Mouse (Mus musculus) limb, embryonic 12.5 days (tissue): ENCODE data around the gene Cped1. TPM values are rescaled to one million over a fixed set of nuclear protein-coding genes. Genes with fewer than 3 reads are reported as not detected.

ENCODE experiments used
- ATAC-seq: fragments of 200-750 bp; cut with Nextera tagmentation; 2 replicates; pipeline ENCODE4 v1.8.0; 2017; ENCODE audit warnings: low read depth, moderate TSS enrichment; ENCODE audit not compliant: insufficient number of reproducible peaks, insufficient read depth, low FRiP score, low TSS enrichment
- H3K27ac ChIP-seq: fragments of 300-500 bp; sonication (generic); 2 replicates; pipeline ENCODE4 v1.5.1; 2016; ENCODE audit warnings: mild to moderate bottlenecking, moderate library complexity
- H3K27me3 ChIP-seq: fragments of 300-500 bp; sonication (generic); 2 replicates; pipeline ENCODE4 v1.6.1; 2016; ENCODE audit warnings: mild to moderate bottlenecking, moderate library complexity
- H3K36me3 ChIP-seq: fragments of 300-500 bp; sonication (generic); 2 replicates; pipeline ENCODE4 v1.6.1; 2016; ENCODE audit warnings: mild to moderate bottlenecking, moderate library complexity
- H3K4me1 ChIP-seq: fragments of 300-500 bp; sonication (generic); replicated peaks from 2 replicates; pipeline ENCODE4 v1.6.1; 2016
- H3K4me2 ChIP-seq: fragments of 300-500 bp; sonication (generic); 2 replicates; pipeline ENCODE4 v1.6.1; 2016; ENCODE audit warnings: mild to moderate bottlenecking, moderate library complexity
- H3K4me3 ChIP-seq: fragments of 300-500 bp; sonication (generic); replicated peaks from 2 replicates; pipeline ENCODE4 v1.5.1; 2016; ENCODE audit warnings: mild to moderate bottlenecking
- H3K9ac ChIP-seq: fragments of 300-500 bp; sonication (generic); replicated peaks from 2 replicates; pipeline ENCODE4 v1.6.1; 2016; ENCODE audit warnings: mild to moderate bottlenecking, moderate library complexity
- H3K9me3 ChIP-seq: fragments of 300-500 bp; sonication (generic); 2 replicates; pipeline ENCODE4 v1.6.1; 2016; ENCODE audit warnings: mild to moderate bottlenecking, moderate library complexity
- WGBS: fragments of 180-500 bp; shearing (Covaris S2); methylation state at CpG from one replicate; pipeline ENCODE4 v1.1.7; 2016; 5-methylcytosine and 5-hydroxymethylcytosine counted together
- polyA plus RNA-seq: library from polyadenylated mRNA; unstranded; fragments of >200 nt; fragmentation: Nextera tagmentation; extraction: Ambion mirVana; gene quantifications from 2 replicates; pipeline ENCODE4 v1.2.1, GENCODE M21; 2016

The Cped1 gene
- polyA plus RNA-seq, 1 experiment from 2014 or later = 62.3 TPM

DNA sequence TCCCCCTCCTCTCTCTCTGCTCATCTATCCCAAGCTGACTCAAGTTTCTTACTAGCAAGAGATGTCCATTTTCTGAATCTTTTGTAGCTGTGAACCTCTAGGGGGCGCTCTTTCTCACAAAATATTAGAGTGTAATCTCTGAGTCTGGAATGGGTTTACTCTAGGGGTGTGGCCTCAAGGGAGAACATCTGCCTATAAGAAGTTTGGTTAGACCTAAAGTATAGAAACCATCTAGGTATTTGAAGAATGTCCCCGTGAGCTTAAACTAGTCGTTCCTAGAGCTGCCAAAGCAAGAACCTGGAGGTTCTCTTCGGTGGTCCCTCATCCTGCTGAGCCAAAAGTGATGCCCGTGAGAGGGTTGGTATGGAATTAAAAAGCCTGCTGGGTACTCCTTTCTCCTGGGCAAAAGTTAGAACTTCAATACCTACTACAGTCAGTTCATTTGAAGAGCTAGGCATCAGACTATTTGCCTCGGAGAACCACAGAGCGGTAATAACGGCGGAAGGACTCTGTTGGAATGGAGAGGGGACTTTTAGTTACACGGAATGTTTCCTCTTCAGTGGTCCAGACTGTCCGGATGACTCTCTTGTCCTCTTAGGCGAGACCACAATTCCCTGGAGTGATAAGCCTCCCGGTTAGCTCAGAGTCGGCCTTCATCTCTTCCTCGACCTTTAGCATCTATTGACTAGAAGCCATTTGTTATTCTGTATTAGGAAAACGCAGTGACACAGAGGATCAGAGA is 555 bp upstream of the Cped1 start:
- Histone ChIP-seq H3K9me3 (no peaks in the 10 kb centered on the region), H3K27me3 (no peaks in the 10 kb centered on the region), H3K4me2 (peak overlapping the region; percentile 76), H3K27ac (peak overlapping the region; percentile 91), H3K4me1 (no peaks in the 10 kb centered on the region; the same call in 1 of the 2 replicates), H3K9ac (peak overlapping the region; percentile 77), H3K36me3 (no peaks in the 10 kb centered on the region), H3K4me3 (peak overlapping the region; percentile 59)
- ATAC-seq = peak; percentile 84
- WGBS = 5% methylated on average over 16 of the region's 16 CpGs

DNA sequence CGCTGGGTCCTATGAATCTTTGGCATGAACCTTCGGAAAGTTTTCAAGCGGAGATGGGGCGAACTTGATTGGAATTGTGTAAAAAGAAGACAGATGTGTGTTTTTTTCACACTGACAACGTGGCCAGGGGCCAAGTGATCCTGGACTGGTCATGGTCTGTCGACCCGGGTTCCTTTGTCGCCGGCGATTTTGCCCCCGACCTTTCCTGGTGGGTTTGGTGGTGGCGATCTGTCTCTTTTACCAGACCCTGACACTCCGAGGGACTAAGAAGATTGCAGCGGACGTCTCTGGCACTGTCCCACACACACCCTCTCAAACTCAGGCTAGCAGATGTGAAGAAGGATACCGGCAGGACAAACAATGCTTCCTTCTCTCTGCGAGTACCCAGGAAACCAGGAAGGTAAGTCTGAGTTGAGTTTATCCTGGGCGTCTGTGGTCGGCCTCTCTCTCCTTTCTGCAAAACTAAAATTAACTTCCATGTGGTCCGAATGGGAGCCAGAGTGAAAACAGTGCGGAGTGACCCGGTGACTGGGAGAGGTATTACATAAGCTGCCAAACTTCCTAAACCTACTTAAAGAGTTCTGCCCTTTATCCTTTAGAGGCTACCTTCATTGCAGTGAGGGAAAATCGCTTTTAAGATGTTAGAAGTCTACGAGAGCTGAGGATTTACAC is 1.1 kb downstream of the Cped1 start:
- Histone ChIP-seq H3K4me3 (peak overlapping the region; percentile 59), H3K4me1 (peaks cover 11% of the 10 kb centered on the region), H3K27me3 (no peaks in the 10 kb centered on the region), H3K36me3 (no peaks in the 10 kb centered on the region), H3K27ac (peak overlapping the region; percentile 91), H3K4me2 (peak overlapping the region; percentile 76), H3K9me3 (no peaks in the 10 kb centered on the region), H3K9ac (peak overlapping the region; percentile 77)
- no peak; the same call in 1 of the 2 replicates for ATAC-seq
- 3% methylated on average over 24 of the region's 24 CpGs for WGBS

DNA sequence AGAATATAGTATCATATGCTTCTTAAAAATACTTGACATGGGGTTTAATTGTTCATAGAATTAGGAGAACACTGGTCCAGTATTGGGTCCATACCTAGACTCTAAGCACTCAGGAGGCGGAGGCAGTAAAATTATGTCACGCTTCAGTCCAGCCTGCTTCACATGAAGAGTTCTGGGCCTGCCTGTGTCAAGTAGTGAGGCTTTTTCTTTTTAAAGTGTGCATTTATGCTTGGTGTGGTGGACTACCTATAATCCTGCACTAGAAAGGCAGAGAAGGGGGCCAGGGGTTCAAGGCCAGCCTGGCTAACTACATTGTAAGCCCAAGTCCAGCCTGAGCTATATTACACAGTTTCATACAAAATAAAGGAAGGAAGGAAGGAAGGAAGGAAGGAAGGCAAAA is 1.8 kb downstream of the Cped1 start:
- Histone ChIP-seq H3K9ac (peak overlapping the region; percentile 77), H3K27ac (peak overlapping the region; percentile 86), H3K4me2 (peak overlapping the region; percentile 76), H3K9me3 (no peaks in the 10 kb centered on the region), H3K27me3 (no peaks in the 10 kb centered on the region), H3K4me3 (peak overlapping the region; percentile 59), H3K36me3 (peaks cover 7% of the 10 kb centered on the region), H3K4me1 (peaks cover 11% of the 10 kb centered on the region)
- 28% methylated on average over 2 of the region's 2 CpGs for WGBS
- ATAC-seq = no peak

DNA sequence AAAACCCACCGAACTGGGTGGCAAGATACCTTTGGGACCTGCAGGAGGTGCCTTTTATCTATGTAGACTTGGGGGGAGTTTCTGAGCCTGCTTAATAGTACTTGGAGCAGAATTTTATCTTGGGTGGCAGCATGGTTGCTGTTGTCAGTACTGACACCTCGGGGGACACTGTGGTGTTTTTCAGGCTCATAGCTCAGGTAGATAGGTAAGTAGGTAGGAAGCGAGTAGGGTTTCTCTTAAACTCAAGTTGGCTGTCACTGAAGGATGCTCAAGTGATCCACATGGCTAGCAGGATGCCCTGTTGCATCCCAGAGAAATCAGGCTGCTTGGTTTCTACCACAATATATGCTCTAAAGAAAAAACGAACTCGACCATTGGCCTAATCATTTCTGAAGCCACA is 2.6 kb downstream of the Cped1 start:
- ATAC-seq = no peak
- Histone ChIP-seq H3K4me1 (peaks cover 11% of the 10 kb centered on the region), H3K4me2 (peak overlapping the region; percentile 76), H3K4me3 (peak overlapping the region; percentile 59), H3K9me3 (no peaks in the 10 kb centered on the region), H3K36me3 (peaks cover 13% of the 10 kb centered on the region), H3K9ac (peak overlapping the region; percentile 56), H3K27me3 (no peaks in the 10 kb centered on the region), H3K27ac (peak overlapping the region; percentile 76)
- 45% methylated on average over 5 of the region's 5 CpGs for WGBS

DNA sequence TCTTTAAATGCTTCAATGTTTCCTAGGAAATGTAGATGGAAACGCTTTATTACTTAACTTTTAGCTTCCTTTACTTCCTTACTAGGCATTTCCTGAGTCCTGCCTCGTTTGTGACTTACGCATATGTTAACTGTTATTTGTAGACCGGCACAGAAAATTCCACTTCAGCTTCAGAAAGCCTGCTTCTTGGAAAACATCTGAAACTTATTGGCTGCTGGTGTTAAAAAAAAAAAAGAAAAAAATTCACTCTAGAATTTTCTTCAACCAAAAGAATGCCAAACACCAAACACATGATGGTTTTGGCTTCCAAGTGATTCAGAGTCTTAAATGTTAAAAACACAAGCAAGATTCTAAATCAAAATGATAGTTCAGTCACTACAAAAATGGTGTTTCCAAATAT is 3.4 kb downstream of the Cped1 start:
- H3K4me3 ChIP-seq = peak overlapping the region; percentile 59
- no peak for ATAC-seq
- H3K27ac ChIP-seq = peak overlapping the region; percentile 76
- peaks cover 13% of the 10 kb centered on the region for H3K36me3 ChIP-seq
- 30% methylated on average over 4 of the region's 4 CpGs for WGBS
- no peaks in the 10 kb centered on the region for H3K9me3 ChIP-seq
- H3K27me3 ChIP-seq = no peaks in the 10 kb centered on the region
- peaks cover 11% of the 10 kb centered on the region for H3K4me1 ChIP-seq
- H3K9ac ChIP-seq = peak overlapping the region; percentile 56
- H3K4me2 ChIP-seq = peak overlapping the region; percentile 76

DNA sequence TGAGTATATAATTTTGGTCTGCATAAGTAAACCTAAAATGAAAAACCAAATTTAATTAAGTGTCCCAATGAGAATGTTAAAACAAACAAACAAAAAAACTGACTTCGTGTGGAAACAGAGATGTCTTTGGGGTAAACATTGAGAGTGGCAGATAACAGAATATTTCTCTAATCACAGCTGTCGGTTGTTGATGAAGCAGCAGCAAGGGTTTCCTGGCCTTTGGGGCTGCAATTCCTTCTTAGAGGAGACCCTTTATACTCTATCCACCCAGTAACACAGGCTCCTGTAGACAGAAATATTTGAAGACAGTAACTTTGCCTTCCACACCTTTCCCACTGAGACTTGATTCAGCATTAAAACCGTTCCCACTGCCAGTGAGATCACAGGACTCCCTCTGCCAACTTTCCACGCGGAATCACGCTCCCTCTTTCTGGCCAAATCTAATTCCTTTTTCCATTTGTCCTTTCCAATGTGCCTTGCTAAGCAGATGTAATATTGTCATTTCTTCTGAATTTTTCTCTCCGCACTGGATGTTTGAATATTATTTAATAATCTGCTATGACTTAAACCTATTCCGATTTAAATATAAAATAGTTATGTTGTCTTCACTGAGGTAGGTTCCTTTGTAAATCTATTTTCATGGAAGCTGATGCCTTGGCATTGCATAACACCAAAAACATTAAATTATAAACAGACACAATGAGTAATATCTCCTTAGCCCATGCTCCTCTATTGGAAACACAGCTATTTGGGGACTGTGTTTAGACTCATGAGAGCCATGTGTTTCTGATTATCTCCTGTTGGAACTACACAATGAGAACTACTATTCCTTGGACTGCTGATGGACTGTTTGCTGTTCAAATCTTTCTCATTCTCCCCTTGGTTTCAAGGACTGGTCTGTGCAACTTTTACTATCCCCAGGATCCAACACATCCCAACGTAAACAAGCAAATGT is 4.7 kb downstream of the Cped1 start:
- Histone ChIP-seq H3K9me3 (no peaks in the 10 kb centered on the region), H3K4me2 (peak overlapping the region; percentile 76), H3K4me3 (peak overlapping the region; percentile 59), H3K27me3 (no peaks in the 10 kb centered on the region), H3K27ac (peak overlapping the region; percentile 81), H3K9ac (peak overlapping the region; percentile 40; the same call in 1 of the 2 replicates), H3K36me3 (peaks cover 13% of the 10 kb centered on the region), H3K4me1 (peaks cover 22% of the 10 kb centered on the region)
- no peak; the same call in 1 of the 2 replicates for ATAC-seq
- WGBS = 39% methylated on average over 9 of the region's 9 CpGs

DNA sequence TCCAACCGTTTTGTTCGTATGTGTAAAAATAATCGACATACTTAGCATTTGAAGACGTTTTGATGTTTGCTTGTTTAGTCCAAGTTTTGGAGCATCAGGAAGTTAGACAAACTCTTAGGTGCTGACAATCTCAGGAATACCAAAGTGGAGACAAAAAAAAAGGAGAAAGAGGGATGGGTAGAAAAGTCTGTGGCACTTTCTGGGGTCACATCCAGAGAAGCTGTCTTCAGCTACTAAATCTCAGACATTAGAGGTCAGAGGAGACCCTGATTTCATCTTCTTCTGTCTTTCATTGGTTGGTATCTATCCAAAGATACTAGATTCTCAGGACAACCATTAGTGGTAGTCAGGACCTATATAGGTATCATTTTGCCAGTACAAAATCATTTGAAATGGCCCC is 5.4 kb downstream of the Cped1 start:
- ATAC-seq = no peak
- H3K9me3 ChIP-seq = no peaks in the 10 kb centered on the region
- peak overlapping the region; percentile 74 for H3K27ac ChIP-seq
- H3K27me3 ChIP-seq = no peaks in the 10 kb centered on the region
- peaks cover 13% of the 10 kb centered on the region for H3K36me3 ChIP-seq
- H3K4me3 ChIP-seq = peak overlapping the region; percentile 59
- H3K9ac ChIP-seq = no peak overlapping the region
- H3K4me2 ChIP-seq = peak overlapping the region; percentile 76
- H3K4me1 ChIP-seq = peaks cover 28% of the 10 kb centered on the region
- WGBS = 43% methylated on average over 4 of the region's 4 CpGs

DNA sequence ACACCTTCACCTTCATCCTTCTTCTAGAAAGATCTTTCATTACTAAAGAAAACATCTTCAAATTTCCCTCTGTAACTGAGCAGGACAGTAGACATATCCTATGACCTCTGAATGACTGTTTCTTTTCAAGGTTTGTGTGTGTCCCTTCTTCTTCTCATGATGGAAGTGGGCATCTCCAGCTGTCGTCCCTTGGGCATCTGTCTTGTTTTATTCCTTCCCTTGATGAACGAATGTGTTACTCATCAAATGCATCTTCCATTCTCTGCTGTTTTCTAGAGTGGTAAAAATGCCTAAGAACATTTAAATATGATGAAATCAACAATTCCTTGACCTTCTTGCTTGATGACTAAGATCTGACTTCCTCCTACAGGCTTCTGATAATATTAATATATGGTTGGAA is 7.4 kb downstream of the Cped1 start:
- Histone ChIP-seq H3K27ac (no peak overlapping the region), H3K9me3 (no peaks in the 10 kb centered on the region), H3K4me3 (no peak overlapping the region), H3K36me3 (peaks cover 13% of the 10 kb centered on the region), H3K9ac (no peak overlapping the region), H3K4me1 (peaks cover 43% of the 10 kb centered on the region), H3K4me2 (no peak overlapping the region), H3K27me3 (no peaks in the 10 kb centered on the region)
- WGBS = 86% methylated on average over 2 of the region's 2 CpGs
- ATAC-seq = no peak

DNA sequence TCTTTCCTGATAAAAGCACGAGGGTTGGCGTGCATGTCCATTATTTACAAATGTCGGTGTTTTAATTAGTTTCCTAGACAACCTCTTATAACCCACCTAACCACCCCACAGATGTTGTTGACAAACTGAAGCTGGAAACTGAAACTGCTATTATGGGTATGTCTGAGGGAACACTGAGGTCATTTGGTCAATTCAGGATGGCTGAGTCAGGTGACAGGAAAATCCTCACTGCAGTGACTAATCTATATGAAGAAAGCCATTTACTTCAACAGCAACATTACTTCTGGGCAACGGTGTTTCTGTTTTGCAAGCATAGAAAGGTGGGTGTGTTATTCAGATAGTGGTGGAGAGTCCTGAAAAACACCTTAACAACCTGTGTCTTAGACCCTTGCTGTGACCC is 12.4 kb downstream of the Cped1 start:
- Histone ChIP-seq H3K27ac (peak overlapping the region; percentile 80), H3K4me2 (peak overlapping the region; percentile 40; the same call in 1 of the 2 replicates), H3K9ac (no peak overlapping the region), H3K4me1 (peaks cover 80% of the 10 kb centered on the region), H3K4me3 (no peak overlapping the region), H3K36me3 (peaks cover 8% of the 10 kb centered on the region; the same call in 1 of the 2 replicates), H3K27me3 (no peaks in the 10 kb centered on the region), H3K9me3 (no peaks in the 10 kb centered on the region)
- 33% methylated on average over 4 of the region's 4 CpGs for WGBS
- no peak for ATAC-seq

DNA sequence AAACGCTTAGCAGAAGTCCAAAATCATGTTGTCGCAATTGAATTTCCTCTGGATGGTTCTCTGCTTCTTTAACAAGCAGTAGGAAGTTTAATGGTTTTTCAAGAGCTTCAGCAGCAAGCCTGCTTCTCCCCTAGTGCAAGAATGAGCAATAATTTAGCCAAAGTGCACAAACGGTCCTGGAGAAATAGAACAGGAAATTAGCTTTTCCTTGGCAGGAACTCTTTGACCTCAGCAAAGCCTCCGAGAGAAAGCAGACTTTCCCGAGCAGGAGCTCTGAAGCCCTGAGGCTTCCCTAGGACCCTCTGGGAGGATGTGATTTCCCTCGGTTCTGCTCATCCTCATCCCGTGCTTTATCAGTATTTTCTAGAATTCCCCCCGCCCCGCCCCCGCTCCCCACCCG is 13.3 kb downstream of the Cped1 start:
- H3K4me3 ChIP-seq = 0 out of 2 replicates have a peak overlapping the region, but pooled peaks have one; percentile 2
- ATAC-seq = peak; percentile 21; the same call in 1 of the 2 replicates
- H3K4me1 ChIP-seq = peaks cover 87% of the 10 kb centered on the region
- H3K27me3 ChIP-seq = no peaks in the 10 kb centered on the region
- H3K27ac ChIP-seq = peak overlapping the region; percentile 80
- H3K36me3 ChIP-seq = peaks cover 8% of the 10 kb centered on the region
- H3K9me3 ChIP-seq = no peaks in the 10 kb centered on the region
- 22% methylated on average over 11 of the region's 11 CpGs for WGBS
- peak overlapping the region; percentile 40 for H3K4me2 ChIP-seq
- H3K9ac ChIP-seq = no peak overlapping the region
